Mouse (Mus musculus): ENCODE results near the gene Sgms1. TPM values are rescaled to one million over a fixed set of nuclear protein-coding genes. Genes with fewer than 3 reads are reported as not detected.

Sgms1 gene
- polyA plus RNA-seq, 1 experiment from 2014 or later: 45.0 TPM

DNA sequence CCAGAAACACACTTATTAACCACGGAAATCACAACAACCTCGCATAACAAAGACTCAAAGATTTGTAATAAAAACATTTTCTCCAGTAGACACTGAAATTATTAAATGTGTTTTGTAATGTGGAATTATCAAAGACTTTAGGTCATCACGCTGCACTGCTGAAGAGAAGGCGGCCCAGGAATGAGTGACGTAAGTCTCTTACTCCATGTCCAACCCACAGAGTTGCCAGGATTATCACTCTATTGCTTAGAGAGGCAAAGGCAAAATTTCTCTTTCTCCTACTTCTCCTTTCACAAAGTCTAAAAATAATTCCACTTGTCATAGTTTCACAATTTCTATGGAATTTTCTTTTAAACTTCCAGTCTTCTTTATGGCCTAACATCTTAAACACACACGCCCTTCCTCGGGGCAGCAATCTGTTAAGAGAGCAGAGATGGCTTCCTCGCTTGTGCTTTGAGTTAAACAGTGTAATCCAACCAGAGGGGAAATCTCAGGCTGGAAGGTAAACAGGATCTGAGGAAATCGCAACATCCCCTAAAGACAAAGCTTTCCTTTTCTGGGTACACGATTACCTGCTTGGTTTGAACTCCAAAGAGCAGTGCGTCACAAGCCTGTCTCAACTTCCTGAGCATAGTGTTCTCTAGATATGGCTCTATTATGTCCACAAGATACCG lies 207.7 kb downstream of the Sgms1 start:
- H3K4me2 ChIP-seq: peak overlapping the region; percentile 38
- peak overlapping the region; percentile 96 for H3K27ac ChIP-seq (ENCODE audit: poor library complexity, severe bottlenecking)
- WGBS: 54% methylated on average over 12 of the region's 12 CpGs

DNA sequence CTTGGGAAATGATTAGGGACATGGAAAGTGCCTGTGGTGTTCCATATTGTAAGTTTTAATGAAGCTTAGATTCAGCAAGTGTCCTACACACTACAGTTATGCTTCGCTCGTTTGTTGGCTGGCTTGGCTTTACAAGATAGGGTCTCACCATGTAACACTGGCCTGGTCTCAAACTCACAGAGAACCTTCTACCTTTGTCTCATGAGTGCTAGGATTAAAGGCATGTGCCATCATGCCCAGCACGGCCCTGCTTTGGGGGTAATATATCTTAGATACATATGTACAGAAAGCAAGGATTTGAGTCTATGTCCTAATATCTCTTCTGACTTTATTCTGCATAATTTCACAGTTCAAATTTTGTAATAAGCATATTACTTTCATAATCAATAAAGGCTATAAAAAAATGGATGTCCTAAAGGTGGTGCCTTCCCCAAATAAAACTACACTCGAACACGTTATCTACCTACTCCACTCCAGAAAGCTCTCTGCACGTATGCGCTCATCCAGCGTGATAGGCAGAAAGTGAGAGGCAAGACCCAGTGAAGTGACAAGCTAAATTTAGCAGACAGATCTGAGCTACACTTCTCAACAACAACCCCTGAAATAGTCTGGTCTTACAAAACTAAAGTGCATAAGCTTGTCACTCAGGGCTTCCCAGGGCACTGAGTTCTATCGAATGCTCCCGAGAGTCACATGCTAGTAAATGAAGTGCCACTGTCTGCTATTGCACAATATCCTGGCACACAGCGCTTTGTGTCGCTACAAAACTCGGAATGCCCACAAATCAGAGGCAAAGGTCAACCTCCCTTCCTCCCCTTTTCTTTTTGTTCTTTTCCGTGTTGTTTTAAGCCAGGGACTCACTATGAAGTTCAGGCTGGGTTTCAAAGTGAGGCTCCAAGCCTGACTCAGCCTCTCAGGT lies 208.5 kb downstream of the Sgms1 start:
- Histone ChIP-seq H3K4me3 (no peak overlapping the region), H3K9me3 (replicated peaks) (no peaks in the 10 kb centered on the region), H3K27me3 (replicated peaks) (no peaks in the 10 kb centered on the region), H3K36me3 (no peaks in the 10 kb centered on the region), H3K4me1 (replicated peaks) (peaks cover 74% of the 10 kb centered on the region), H3K4me2 (peak overlapping the region; percentile 38), H3K27ac (ENCODE audit: poor library complexity, severe bottlenecking) (peak overlapping the region; percentile 96), H3K9ac (no peak overlapping the region)
- WGBS: 30% methylated on average over 14 of the region's 14 CpGs
- ATAC-seq (ENCODE audit: insufficient number of reproducible peaks, low FRiP score): peak; percentile 84

More for the DNA sequence above, 207.7 kb downstream of the Sgms1 start:
- H3K9ac ChIP-seq: no peak overlapping the region
- ATAC-seq (ENCODE audit: insufficient number of reproducible peaks, low FRiP score): 0 out of 2 replicates have a peak, but pooled peaks have one; percentile 10
- H3K27me3 ChIP-seq (replicated peaks): no peaks in the 10 kb centered on the region
- no peaks in the 10 kb centered on the region for H3K36me3 ChIP-seq
- peaks cover 72% of the 10 kb centered on the region for H3K4me1 ChIP-seq (replicated peaks)
- no peaks in the 10 kb centered on the region for H3K9me3 ChIP-seq (replicated peaks)
- H3K4me3 ChIP-seq: no peak overlapping the region

DNA sequence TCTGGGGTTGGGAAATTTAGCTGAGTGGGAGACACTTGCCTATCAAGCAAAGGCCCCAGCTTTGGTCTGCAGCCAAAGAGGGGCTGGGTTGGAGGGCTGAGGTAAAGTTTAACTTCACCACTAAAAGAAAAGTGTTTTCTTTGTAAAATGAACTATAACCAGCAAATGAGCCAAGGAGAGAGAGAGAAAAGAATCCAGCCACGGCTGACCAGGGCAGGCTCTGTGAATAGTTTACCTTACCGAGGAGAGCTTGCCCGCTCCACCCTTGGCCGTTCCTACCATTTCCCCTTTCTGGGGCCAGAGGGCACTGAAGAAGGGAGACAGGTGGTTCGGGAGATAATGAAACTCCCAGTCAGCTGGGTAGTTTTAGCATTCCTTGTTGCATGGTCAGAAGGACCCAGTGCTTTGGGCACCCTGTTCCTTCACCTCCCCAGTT lies 209.5 kb downstream of the Sgms1 start:
- ATAC-seq (ENCODE audit: insufficient number of reproducible peaks, low FRiP score): peak; percentile 68
- peaks cover 76% of the 10 kb centered on the region for H3K4me1 ChIP-seq (replicated peaks)

DNA sequence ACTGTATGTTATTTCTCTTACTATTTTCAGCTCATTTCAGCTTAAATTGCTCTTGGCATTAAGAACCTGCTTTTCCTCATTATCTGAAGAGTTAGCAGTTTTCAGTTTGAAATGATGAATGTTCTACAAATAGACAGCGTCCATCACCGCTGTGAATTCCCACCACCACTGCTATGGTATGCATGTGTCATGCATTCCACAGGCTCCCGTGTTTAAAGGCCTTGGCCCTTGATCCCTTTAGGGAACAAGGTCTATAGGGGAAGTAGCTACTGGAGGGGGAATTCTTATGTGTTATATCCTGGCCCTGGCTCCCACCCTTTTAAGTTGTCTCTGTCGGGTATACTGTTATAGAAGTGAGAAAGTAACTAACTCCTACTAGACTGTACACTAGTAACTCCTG lies 210.0 kb downstream of the Sgms1 start:
- Histone ChIP-seq H3K36me3 (no peaks in the 10 kb centered on the region), H3K9me3 (replicated peaks) (no peaks in the 10 kb centered on the region), H3K4me3 (no peak overlapping the region), H3K4me2 (peak overlapping the region; percentile 16), H3K27ac (ENCODE audit: poor library complexity, severe bottlenecking) (peak overlapping the region; percentile 96), H3K4me1 (replicated peaks) (peaks cover 78% of the 10 kb centered on the region), H3K9ac (peak overlapping the region; percentile 2; the same call in 1 of the 2 replicates), H3K27me3 (replicated peaks) (no peaks in the 10 kb centered on the region)
- 0 out of 2 replicates have a peak, but pooled peaks have one; percentile 46 for ATAC-seq (ENCODE audit: insufficient number of reproducible peaks, low FRiP score)
- WGBS: 10% methylated on average over 4 of the region's 4 CpGs

More for the DNA sequence above, 209.5 kb downstream of the Sgms1 start:
- Histone ChIP-seq H3K9me3 (replicated peaks) (no peaks in the 10 kb centered on the region), H3K27ac (ENCODE audit: poor library complexity, severe bottlenecking) (peak overlapping the region; percentile 96), H3K36me3 (no peaks in the 10 kb centered on the region), H3K27me3 (replicated peaks) (no peaks in the 10 kb centered on the region), H3K4me2 (peak overlapping the region; percentile 16), H3K4me3 (no peak overlapping the region), H3K9ac (peak overlapping the region; percentile 33; the same call in 1 of the 2 replicates)
- 29% methylated on average over 5 of the region's 5 CpGs for WGBS

DNA sequence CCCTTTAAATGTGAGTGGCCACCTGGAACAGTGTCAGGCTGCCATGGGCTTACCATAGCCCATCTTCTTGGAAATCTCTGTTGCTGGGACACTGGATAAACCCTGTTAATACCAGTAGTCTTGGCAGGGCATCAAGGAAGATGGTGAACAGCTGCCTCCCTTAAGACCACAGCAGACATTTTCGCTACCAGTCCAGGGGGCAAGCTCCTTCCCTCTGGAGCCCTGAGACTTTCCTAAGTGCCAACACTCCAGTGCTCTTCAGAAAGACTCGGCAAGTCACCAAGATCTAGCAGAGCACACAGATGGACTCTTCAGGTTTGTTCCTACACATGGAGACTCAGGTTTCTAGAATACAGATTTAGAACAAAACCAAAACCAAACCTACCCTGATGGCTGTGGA lies 211.4 kb downstream of the Sgms1 start:
- no peak overlapping the region for H3K9ac ChIP-seq
- ATAC-seq (ENCODE audit: insufficient number of reproducible peaks, low FRiP score): no peak
- 76% methylated on average over 2 of the region's 2 CpGs for WGBS
- no peaks in the 10 kb centered on the region for H3K9me3 ChIP-seq (replicated peaks)
- H3K4me1 ChIP-seq (replicated peaks): peaks cover 78% of the 10 kb centered on the region
- H3K4me2 ChIP-seq: no peak overlapping the region
- H3K27me3 ChIP-seq (replicated peaks): no peaks in the 10 kb centered on the region
- H3K27ac ChIP-seq (ENCODE audit: poor library complexity, severe bottlenecking): no peak overlapping the region
- H3K4me3 ChIP-seq: no peak overlapping the region
- H3K36me3 ChIP-seq: no peaks in the 10 kb centered on the region

DNA sequence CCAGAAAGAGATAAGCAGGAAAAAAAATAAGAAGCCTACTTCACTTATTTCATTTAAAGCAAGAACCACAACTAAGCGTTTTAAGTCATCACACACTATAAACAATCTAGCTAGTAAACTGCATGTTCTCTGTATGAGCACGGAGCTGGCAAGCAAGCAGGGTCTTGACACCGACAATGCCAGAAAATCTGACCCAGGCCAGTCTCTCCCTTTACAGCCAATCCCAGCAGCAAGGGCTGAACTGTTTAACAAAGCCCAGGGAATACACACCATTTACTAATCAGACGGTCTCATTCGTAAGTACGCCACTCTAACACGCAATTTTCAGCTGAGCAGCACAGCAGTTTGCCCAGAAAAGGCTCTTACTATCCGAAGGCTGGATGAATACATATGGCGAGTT lies 213.1 kb downstream of the Sgms1 start:
- no peak for ATAC-seq (ENCODE audit: insufficient number of reproducible peaks, low FRiP score)
- Histone ChIP-seq H3K27me3 (replicated peaks) (no peaks in the 10 kb centered on the region), H3K9ac (no peak overlapping the region), H3K27ac (ENCODE audit: poor library complexity, severe bottlenecking) (peak overlapping the region; percentile 46; the same call in 1 of the 2 replicates), H3K4me2 (no peak overlapping the region), H3K4me1 (replicated peaks) (peaks cover 70% of the 10 kb centered on the region), H3K36me3 (no peaks in the 10 kb centered on the region), H3K9me3 (replicated peaks) (no peaks in the 10 kb centered on the region), H3K4me3 (no peak overlapping the region)
- 70% methylated on average over 9 of the region's 9 CpGs for WGBS

DNA sequence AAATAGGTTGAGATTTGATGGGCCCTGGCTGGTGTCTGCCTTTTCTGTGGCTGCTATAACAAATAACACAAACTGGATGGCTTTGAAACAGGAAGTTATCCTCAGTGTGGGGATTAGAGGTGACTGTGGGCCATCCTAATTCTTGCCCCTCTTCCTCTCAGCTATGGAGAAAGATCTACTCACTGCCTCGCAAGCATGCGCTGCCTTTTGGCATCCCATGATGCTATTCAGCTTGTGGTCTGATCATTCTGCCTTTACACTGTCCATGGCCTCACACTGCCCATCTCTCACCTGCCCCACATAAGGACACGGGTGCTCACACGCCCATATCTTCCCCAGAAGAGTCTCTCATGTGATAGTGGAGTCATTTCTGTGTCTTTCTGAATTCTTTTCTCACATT lies 213.5 kb downstream of the Sgms1 start:
- ATAC-seq (ENCODE audit: insufficient number of reproducible peaks, low FRiP score): no peak
- H3K9ac ChIP-seq: no peak overlapping the region
- no peak overlapping the region for H3K4me3 ChIP-seq
- 83% methylated on average over 4 of the region's 4 CpGs for WGBS
- H3K27ac ChIP-seq (ENCODE audit: poor library complexity, severe bottlenecking): peak overlapping the region; percentile 46; the same call in 1 of the 2 replicates
- no peaks in the 10 kb centered on the region for H3K36me3 ChIP-seq
- no peak overlapping the region for H3K4me2 ChIP-seq
- H3K4me1 ChIP-seq (replicated peaks): peaks cover 65% of the 10 kb centered on the region
- no peaks in the 10 kb centered on the region for H3K27me3 ChIP-seq (replicated peaks)
- no peaks in the 10 kb centered on the region for H3K9me3 ChIP-seq (replicated peaks)

DNA sequence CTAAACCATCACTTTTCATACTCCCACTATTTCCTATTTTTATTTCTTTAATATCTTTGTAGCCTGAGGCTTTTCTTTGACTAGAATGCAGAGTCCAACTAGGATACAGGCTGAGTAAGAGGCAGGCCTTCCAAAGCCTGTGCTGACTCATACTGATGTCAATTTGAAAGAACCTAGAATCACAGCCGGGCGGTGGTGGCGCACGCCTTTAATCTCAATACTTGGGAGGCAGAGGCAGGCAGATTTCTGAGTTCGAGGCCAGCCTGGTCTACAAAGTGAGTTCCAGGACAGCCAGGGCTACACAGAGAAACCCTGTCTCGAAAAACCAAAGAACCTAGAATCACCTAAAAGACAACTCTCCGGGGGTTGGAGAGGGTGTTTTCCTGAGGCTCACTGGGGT lies 214.5 kb downstream of the Sgms1 start:
- H3K36me3 ChIP-seq: no peaks in the 10 kb centered on the region
- H3K4me1 ChIP-seq (replicated peaks): peaks cover 57% of the 10 kb centered on the region
- ATAC-seq (ENCODE audit: insufficient number of reproducible peaks, low FRiP score): no peak
- no peak overlapping the region for H3K4me3 ChIP-seq
- H3K27me3 ChIP-seq (replicated peaks): no peaks in the 10 kb centered on the region
- H3K4me2 ChIP-seq: no peak overlapping the region
- H3K9me3 ChIP-seq (replicated peaks): no peaks in the 10 kb centered on the region
- 91% methylated on average over 7 of the region's 7 CpGs for WGBS
- no peak overlapping the region for H3K9ac ChIP-seq
- no peak overlapping the region for H3K27ac ChIP-seq (ENCODE audit: poor library complexity, severe bottlenecking)

DNA sequence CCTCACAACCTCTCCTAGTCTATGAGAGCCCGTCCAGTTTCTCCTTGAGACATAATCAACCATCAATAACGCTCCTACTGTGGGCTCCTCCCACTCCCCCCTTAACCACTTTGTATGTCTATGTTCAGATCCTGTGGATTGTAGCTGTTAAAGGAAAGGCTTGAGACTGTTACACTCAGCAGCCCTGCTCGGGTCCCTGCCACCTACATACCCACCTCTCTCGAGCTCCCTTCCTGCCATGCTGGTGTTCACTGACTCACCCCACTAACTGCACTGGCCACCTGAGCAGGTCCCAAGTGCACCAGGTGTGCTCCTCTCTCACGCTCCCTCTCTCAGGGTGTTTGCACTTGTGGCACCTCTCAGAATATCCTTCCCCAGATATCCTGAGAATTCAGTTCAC lies 215.0 kb downstream of the Sgms1 start:
- Histone ChIP-seq H3K4me1 (replicated peaks) (peaks cover 57% of the 10 kb centered on the region), H3K9me3 (replicated peaks) (no peaks in the 10 kb centered on the region)
- WGBS: 81% methylated on average over 5 of the region's 5 CpGs

DNA sequence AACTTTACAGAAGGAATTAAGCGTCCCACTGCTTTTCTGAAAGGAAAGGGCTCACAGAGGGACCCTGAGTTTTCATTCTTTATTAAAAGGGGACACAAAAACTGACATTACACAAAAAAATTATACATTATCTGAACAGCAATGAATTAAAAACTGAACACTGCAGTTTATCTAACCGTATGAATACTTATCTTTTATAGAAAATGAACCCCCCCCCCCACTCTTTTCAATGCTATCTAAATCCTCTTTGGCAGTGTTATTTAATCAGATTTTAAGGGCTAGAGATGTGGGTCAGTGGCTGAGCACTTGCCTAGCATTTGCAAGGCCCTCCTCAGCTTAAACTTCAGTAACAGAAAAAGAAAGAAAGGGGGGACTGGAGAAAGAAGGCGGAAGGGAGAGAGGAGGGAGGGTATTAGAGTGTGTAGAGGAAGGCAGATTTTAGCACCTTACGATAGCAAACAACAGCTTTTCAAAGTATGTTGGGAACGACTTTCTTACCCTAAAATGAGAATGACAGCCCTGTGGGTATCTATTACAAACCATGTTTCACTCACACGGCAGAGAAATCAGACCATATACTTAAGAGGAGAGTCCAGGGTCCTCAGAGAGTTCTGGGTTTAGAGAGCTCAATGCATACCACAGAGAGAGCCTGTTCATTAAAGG lies 215.9 kb downstream of the Sgms1 start:
- H3K9ac ChIP-seq: no peak overlapping the region
- no peak overlapping the region for H3K4me2 ChIP-seq
- ATAC-seq (ENCODE audit: insufficient number of reproducible peaks, low FRiP score): no peak
- peaks cover 54% of the 10 kb centered on the region for H3K4me1 ChIP-seq (replicated peaks)
- H3K9me3 ChIP-seq (replicated peaks): no peaks in the 10 kb centered on the region
- H3K4me3 ChIP-seq: no peak overlapping the region
- H3K27ac ChIP-seq (ENCODE audit: poor library complexity, severe bottlenecking): 0 out of 2 replicates have a peak overlapping the region, but pooled peaks have one; percentile 43
- H3K36me3 ChIP-seq: no peaks in the 10 kb centered on the region
- 66% methylated on average over 6 of the region's 6 CpGs for WGBS
- no peaks in the 10 kb centered on the region for H3K27me3 ChIP-seq (replicated peaks)

More for the DNA sequence above, 215.0 kb downstream of the Sgms1 start:
- H3K27ac ChIP-seq (ENCODE audit: poor library complexity, severe bottlenecking): peak overlapping the region; percentile 43; the same call in 1 of the 2 replicates
- no peak for ATAC-seq (ENCODE audit: insufficient number of reproducible peaks, low FRiP score)
- no peaks in the 10 kb centered on the region for H3K27me3 ChIP-seq (replicated peaks)
- H3K4me2 ChIP-seq: no peak overlapping the region
- no peak overlapping the region for H3K4me3 ChIP-seq
- H3K9ac ChIP-seq: no peak overlapping the region
- no peaks in the 10 kb centered on the region for H3K36me3 ChIP-seq
